Mouse (Mus musculus) cerebellum, postnatal 10 days (tissue): ENCODE results near the gene Prss57.
A peak's percentile ranks its signal among the peaks of the same experiment; 100 is the strongest.

Source experiments
- DNase-seq, 2 experiments: peaks; one replicate each; pipeline ENCODE4 v3.0.0; 2021; ENCODE audit warnings: mixed read lengths in 2 of 2

The Prss57 gene

DNA sequence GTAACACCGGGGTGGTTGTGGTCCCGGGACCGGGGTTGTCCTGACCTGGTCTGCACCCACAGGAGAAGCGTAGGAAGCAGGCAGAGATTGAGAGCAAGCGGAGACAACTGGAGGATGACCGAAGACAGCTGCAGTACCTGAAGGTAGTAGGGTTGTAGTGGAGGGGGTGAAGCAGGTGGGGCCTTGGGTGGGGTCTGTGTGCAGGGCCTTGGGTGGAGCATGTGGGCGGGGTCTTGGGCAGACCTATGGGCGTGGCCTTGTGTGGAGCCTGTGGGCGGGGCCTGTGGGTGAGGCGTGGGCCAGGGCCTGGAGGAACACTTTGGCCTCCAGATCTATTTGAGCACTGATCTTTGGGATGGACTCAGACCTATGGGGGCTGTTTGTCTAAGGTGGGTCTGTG is 16.2 kb upstream of the Prss57 start:
- DNase-seq = no peak

DNA sequence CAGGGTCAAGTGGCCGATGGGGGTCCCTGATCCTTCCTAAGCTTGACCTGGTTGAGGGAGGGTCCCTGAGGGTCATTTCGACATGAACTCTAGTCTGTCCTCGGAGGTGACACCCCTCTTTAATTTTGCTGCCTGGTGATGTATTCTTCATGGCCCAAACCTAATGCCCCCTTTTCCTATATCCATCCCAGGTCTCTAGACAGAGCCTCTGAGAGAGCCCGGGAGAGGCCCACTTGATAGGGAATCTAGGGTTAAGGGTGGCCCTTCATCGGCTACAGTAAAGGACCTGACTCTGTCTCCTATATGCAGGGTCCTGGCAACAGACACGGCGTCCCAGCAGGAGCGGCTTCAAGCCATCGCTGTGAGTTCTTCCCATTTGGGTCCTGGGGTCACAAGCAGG is 15.6 kb upstream of the Prss57 start:
- DNase-seq = no peak

DNA sequence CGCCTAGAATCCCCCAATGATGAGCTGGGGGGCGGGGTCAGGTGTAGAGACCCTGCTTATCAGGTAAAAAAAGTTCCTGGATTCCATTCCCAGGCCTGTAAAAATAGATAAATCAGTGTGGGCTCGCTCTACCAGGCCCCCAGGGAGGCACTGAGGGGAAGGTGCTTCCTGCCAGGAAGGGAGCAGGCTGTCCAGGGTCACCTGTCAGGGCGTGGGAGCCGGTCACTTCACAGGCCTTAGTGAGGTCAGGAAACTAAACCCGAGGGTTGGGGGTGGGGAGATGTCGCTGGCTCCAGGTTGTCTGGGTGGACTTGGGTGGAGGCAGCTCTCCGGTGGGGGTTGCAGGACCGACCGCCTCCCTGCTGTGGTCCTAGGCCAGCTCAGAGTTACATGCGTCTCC is 14.9 kb upstream of the Prss57 start:
- no peak for DNase-seq

DNA sequence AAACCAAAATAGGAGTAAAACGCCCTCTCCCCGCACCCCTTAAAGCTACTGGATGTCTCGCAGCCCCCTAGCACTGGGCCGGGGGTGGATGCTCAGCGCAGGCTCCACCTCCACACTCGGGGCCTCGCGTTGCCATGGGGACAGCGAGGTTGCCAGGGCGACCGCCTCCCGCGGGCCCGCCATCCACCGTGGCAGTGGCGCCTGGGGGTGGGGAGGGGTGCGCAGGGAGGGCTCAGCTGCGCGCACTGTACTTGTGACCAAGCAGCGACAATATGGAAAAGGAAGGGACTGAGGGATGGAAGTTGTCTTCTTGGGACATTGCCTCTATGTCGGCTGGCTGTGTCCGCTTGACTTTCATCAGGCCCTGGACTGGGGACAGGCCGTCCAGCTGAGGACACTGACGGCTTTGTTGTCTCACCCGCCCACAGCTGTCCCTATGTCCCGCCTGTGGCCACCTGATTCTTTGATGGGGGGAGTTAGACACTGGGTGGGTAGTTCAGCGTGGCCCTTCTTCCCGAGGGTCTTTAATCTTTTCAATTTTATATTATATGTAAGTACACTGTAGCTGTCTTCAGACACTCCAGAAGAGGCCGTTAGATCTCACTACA is 13.1 kb upstream of the Prss57 start:
- peak; percentile 90 to 94 for DNase-seq

DNA sequence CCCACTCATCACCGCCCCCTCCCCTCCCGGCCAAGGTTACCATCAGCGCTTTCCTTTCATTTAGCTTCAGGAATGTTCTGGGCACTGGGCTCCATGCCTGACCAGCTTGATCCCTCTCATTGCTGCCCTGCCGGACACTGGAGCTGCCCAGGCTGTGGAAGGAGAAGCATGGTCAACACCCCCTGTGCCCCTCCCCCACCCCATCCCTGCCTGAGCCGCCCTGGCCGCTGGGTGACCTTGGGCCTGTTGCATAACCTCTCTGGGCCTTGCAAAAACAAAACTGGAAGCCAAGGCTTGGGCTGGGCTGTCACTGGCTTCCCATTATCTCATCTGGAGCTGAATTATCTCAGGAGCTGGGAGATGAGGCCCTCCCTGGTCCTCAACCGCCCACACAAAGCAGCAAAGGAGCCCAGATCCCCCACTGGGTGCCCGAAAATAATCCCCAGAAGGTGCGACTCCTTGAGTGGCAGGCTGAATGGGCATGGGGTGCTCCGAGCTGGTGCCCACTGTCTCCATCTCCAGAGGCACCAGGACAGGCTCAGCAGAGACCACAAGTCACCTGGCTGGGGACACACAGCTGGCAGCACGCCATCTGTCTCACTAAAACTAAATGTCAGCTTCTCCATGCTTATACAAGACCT is 11.7 kb upstream of the Prss57 start:
- DNase-seq = peak in 1 of 2 experiments; percentile 44

DNA sequence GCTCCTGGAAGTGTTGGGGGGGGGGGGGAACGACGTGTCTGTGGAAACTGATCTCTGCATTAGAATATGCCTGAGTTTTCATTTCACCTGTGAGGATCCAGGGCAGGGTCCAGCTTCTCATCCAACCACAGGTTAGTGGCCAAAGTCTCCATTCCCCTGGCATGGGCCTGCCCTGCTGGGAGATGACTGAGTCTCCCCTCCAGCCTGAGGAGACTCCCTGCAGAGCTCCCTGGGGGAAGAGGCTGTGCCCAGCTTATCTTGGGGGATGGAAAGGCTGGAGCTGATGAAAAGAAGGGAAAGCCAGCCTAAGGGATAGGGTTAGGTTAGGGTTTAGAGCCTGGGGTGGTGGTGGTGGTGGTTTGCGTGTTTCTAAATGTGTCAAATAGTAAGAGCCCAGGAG is 11.1 kb upstream of the Prss57 start:
- no peak for DNase-seq

DNA sequence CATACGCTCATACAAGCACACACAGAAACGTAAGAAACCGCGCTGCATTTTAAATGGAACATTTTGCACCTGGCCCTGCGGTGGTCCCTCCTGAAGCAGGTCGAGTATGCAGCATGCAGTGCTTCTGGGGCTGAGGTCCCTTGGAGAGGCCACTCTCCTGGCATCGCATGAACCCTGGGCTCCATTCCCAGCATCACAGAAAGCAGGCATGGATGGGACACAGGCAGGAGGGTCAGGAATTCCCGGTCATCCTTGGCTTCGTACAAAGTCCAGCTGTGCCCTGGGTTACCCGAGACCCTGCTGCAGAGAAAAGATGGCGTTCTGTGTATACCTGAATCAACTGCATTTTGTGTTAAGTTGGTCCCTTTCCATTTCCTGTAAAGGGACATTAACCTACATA is 9.7 kb upstream of the Prss57 start:
- DNase-seq = peak in 1 of 2 experiments; percentile 57

DNA sequence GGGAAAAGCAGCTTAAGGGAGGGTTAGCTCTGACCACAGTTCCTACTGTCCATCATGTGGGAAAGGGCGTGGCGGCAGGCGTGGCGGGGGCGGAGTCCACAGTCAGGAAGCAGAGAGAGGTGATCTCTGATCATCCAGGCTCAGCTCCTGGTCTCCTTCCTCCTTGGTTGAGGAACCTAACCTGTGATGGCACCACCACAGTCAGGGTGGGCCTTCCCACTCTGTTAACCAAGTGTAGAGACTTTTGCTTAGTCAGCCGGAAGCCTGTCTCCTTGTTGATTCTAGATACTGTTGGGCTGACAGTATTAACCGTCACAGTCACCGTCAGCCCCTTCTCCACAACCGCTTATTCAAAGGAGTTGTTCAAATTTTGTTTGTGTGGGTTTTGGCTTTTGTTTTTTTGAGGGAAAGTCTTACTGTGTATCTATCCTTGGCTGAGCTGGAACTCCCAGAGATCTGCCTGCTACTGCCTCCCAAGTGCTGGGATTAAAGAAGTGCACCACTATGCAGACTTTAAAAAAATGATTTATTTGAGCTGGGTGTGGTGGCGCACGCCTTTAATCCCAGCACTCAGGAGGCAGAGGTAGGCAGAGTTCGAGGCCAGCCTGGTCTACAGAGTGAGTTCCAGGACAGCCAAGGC is 7.6 kb upstream of the Prss57 start:
- DNase-seq = no peak

DNA sequence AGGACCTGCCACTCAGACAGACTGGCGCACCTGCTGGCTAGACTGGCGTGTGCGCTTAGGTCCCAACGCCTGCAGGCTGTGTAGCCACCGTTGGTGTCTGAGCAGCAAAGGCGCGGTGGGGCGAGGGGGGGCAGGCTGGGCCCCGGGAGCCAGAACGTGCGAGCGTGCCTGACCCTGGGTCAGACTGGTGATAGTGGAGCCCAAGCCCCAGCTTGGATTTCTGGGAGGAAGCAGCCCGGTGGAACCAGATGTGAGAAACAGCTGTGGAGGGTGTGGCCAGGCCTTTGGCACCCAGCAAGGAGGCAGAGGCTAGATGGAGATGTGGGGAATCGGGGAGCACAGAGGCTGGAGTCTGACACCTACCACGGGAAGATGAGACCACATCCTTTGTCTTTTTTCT is 6.6 kb upstream of the Prss57 start:
- peak in 1 of 2 experiments; percentile 37 for DNase-seq

DNA sequence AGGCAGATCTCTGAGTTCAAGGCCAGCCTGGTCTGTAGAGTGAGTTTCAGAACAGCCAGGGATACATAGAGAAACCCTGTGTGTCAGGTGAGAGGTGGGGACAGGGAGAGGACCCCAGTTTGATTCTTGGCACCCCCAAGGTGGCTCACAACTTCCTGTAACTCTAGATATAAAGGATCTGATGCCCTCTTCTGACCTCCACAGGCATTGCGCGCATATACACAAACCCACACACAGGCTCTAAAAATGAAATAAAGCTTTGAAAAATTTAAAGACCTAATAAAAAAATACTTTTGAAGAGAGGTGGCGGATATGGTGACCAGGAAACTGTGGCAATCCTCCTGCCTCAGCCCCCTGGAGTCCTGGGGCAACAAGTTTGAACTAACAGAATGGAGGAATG is 5.1 kb upstream of the Prss57 start:
- DNase-seq = no peak

DNA sequence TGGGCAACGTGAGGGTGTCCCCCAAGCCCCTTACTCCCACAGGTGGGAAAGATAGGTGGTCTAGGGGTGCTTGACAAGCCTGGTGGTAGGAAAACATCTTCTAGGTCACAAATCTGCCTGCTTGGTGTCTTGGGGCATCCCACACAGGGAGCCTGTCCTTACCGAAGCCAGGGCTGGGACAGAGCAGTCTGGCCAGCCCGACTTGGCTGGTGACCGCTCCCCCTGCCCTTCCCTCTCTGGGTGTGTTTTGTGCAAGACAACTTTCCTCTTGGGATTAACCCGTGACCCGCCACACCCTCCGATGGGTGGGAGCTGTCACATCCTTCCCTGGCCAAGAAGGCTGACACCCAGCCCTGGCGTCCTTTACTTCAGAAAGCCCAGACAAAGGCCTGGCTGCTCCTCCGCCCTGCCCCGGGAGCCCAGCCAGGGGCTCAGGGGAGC is 3.8 kb upstream of the Prss57 start:
- DNase-seq = peak; percentile 57 to 62

DNA sequence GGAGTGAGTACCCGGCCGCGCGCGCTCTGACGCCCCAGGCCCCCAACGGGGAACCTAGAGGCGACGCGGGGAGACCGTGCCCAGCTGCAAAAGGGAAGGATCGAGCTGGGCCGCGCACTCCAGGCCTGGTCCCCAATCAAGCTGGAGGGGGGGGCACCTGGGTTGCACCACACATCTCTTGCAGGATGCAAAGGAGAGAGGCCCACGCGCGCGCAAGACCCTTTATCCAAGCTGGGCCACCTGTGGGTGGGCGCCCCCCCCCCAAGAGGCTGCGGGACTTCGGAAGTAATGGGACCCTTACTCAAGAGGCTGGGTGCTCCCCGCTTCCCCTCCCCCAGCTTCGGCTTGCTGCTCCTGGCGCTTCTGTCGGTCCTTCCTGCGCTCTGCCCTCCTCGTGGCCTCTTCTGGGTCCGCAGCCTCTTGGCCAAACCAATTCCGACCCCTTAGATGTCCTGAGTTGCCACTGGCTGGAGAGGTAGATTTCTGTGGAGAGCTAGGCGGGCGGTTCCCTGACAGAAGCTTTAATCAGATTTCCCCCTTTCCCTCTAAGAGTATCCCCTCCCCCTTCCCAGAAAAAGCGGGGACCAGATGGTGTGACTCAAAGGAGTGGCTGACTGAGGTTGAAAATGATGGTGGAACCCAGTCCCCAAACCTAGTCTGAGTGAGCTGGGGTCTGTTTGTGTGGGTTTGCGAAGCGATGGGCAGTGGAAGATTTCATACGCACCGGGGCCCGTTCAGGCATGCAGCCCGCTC is 3.2 kb upstream of the Prss57 start:
- DNase-seq = peak; percentile 67 to 71

DNA sequence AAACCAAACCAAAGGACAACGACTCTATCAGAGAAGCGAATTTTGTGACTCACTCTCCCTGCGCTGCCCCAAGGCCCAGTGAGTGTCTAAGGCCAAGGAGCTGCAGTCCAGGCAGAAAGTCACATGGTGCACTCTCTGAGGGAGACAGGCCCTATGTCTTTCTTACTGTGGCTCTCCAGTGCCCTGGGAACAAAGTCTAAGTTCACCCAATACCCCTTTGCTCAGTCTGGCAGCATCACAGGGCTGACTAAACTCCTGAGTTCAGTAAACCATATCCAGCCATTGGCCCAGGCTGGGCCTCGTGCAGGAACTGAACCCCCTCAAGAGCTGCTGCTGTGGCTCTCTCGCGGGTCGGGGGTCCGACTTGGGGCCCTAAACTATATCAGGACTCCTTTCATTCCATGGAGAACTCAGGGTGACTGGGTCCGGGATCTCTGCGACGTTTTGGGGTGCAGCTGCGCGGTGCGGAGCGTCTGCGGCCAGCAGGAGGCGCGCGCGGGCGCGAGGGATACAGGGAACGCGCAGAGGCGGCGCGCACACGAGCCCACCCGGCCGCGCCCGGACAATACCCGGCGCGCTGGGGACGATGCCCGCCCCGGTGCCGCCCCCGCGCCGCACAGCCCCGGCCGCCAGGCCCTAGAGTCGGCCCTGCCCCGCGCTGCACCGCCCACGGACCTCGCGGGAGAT is 2.4 kb upstream of the Prss57 start, which contains the start of gene Palm:
Gene Palm, plus strand, starts transcription at position 522 of the 687 bp plus-strand sequence.
- DNase-seq = peak; percentile 93 to 94

DNA sequence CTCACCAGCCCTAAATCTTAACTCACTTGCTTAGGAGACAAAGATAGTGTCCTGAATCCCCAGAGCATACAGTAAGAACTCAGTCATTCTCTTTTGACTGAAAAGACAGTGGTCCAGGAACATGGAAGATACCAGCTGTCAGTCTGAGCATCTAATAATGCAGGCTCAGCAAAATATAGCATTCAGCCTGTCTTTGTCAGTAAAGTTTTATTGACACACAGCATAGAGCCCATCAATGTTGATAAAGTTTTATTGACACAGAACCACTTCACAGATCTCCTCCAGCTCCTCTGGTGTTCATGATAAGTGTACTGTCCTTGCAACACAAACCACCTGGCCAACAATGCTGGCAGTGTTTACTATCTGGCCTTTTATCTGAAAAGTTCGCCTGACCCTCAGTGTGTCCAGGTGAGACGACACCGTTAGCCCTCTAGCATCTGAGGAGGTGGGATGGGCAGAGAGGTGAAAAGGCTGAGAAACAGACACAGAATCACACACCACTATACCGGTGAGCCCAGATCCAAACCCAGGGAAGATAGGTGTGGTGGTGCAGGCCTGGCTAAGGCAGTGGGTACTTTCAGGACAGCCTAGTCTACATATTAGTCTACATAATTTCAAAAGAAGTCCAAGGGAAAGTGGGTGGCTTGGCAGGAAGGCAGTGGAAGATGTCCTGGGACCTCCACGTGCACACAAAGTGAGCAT is 1.7 kb upstream of the Prss57 start:
- no peak for DNase-seq

DNA sequence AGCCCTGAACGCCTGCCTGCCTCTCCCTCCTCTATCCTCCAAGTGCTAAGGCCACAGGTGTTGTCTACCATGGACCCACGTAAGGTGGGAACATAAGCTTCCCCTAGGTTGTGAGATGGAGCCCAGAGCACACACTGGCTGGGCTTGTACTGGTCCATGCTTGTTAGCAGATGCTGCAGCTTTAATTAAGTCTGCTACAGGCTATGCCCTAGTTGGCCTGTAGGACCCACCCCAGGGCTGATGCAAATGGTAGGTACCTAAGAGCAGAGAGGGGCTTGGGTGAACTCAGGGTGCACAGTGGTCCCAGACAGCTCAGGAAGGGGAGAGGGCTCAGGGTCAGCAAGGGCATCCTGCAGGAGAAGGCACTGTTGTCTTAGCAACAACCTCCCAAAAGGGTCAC is 1.2 kb downstream of the Prss57 start:
- DNase-seq = no peak

DNA sequence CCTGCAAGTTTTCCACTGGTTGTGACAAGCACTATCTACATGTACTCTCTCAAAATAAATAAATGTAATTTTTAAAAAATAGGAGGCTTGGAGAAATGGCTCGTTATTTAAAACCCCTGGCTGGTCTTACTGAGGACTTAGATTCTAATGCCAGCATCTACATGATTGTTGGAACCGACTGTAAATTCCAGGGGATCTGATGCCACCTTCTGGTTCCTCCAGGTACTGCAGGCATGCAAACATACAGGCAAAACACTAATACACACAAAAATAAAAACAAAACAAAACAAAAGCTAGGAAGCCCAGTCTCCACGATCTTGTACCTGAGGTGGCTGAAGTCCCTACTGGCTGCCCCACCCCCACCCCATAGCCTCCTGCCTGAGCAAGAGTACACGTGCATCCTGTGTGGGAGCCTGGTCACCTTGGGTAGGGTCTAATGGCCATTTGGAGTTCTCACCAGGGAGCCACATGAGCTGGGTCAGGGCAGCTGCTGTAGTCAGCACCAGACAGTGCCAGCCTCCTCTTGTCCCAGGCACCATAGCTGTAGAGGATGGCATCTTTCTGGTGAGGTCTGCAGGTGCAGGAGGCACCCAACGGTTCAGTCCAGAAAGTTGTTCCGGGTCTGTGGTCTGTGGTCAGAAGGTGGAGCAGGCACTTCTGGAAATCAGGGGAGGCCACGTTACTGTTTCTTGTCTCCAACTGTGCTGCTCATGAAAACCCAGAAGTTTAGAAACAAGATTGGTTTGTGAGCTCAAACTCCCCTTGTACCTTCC is 2.2 kb downstream of the Prss57 start:
- peak; percentile 89 to 94 for DNase-seq

DNA sequence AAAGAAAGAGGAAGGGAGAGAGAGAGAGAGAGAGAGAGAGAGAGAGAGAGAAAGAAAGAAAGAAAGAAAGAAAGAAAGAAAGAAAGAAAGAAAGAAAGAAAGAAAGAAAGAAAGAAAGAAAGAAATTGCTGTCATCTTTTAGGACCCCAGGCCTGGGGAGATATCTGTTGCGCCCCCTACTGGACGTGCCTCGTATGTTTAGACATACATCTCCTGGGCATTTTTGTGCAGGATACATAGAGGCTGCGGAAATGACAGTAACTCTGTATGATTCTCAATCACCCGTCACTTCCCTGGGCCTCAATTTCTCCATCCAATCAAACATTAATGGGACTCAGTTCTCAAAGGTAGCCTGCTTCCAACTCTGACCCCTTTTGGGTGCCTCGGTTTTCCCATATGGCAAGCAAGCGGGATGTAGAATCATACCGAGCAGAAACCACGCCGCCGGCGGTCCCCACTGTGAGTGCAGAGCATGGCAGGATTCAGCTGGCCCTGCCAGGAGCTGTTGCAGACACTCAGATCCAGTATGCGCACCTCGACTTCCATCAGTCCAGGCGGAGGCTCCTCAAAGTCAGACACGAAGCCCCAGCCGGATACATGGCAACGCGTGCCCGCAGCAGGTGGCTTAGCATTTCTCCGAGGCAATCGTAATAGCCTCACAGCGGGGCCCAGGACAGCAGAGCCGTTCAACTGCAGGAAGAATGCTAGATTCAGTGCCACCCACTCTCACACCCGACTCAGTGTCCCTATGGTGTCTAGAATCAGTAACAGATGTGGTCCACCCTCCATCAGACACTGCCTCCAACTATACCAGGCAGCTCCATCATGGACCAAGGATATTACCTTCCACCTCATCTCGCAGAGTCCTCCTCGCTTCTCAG is 6.6 kb downstream of the Prss57 start:
- peak; percentile 72 to 81 for DNase-seq

DNA sequence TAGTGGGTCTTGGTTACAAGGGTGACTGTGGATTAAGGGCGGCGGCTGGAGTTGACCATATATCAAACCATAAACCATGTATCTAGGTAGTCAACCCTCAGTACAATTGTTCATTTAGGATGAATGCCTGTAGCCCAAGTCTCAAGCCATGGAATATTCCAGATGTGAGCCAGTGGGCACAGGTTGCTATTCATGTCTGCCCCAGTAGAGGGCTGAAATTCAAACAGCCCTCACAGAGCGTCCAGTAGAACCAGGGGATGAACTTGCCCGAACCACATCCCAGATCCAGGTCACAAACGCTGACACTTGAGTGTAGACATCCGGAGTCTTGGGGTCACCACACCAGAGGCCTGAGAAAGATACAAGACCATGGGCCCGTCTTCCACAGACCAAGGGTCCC is 7.7 kb downstream of the Prss57 start:
- no peak for DNase-seq

DNA sequence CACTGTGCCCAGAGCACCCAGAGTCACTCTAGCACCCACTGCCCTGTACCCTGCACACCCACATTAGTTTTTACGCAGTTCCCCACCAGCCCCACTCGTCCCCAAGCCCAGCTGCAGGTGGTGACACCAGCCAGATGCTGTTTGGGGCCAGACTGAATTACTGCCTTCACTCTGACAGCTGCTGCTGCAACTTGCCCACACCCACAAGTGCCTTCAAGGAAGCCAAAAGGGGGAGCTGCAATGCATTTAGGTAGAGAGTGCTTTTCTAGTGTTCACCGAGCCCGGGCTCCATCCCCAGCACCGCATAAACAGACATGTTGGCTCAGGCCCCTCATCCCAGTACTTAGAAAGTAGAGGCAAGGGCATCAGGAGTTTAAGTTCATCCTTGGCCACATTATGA is 8.8 kb downstream of the Prss57 start:
- DNase-seq = no peak

DNA sequence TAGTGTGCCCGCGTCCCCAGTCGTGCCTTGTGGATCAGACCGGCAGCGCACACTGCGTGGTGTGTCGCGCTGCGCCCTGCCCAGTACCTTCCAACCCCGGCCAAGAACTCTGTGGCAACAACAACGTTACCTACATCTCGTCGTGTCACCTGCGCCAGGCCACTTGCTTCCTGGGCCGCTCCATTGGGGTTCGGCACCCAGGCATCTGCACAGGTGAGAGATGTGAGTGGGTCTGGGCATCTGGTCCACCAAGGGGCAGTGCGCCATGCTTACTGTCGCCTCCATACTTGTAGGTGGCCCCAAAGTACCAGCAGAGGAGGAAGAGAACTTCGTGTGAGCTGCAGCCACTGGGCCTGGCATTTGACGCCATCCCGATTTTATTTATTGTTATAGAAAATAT is 9.6 kb downstream of the Prss57 start:
- DNase-seq = peak; percentile 38 to 39

DNA sequence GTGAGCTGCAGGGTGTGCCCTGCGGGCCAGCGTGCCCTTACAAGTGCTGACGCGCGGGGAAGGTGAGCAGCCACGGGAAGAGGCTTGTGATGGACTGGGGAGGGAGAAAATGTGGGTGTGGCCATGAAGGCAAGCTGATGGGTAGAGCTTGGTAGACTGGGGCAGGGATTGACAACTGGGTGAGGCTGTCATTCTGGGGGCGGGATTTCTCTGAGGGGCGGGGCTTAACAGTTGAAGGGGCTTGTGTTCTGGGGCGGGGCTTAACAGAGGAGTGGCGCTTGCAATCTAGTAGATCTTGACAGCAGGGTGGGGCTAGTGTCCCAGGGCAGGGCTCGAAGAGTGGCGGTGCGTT is 10.1 kb downstream of the Prss57 start:
- peak; percentile 79 to 80 for DNase-seq
